Mouse (Mus musculus) liver, embryonic 16.5 days (tissue): ENCODE measurements around the gene Csgalnact2. TPM values are rescaled to one million over a fixed set of nuclear protein-coding genes. Genes with fewer than 3 reads are reported as not detected.

Experiments used
- ATAC-seq: fragments of 200-750 bp; cut with Nextera tagmentation; 2 replicates; pipeline ENCODE4 v1.8.0; 2017; ENCODE audit warnings: low read depth, mild to moderate bottlenecking, moderate number of reproducible peaks, moderate library complexity
- H3K27ac ChIP-seq: fragments of 300-500 bp; sonication (generic); 2 replicates; pipeline ENCODE4 v1.5.1; 2014; ENCODE audit warnings: mild to moderate bottlenecking, low read length
- H3K27me3 ChIP-seq: fragments of 300-500 bp; sonication (generic); 2 replicates; pipeline ENCODE4 v1.6.1; 2014; ENCODE audit warnings: low read depth, low read length, mixed read lengths; ENCODE audit not compliant: control insufficient read depth, insufficient read depth
- H3K36me3 ChIP-seq: fragments of 300-500 bp; sonication (generic); 2 replicates; pipeline ENCODE4 v1.6.1; 2014; ENCODE audit warnings: mild to moderate bottlenecking; ENCODE audit not compliant: control insufficient read depth, insufficient read depth
- H3K4me1 ChIP-seq: fragments of 300-500 bp; sonication (generic); 2 replicates; pipeline ENCODE4 v1.6.1; 2014; ENCODE audit warnings: low read depth, low read length, mixed read lengths; ENCODE audit not compliant: control insufficient read depth
- H3K4me2 ChIP-seq: fragments of 300-500 bp; sonication (generic); 2 replicates; pipeline ENCODE4 v1.6.1; 2014; ENCODE audit warnings: low read depth, low read length, mixed read lengths
- H3K4me3 ChIP-seq: fragments of 300-500 bp; sonication (generic); 2 replicates; pipeline ENCODE4 v1.5.1; 2014; ENCODE audit warnings: low read depth, mild to moderate bottlenecking, low read length
- H3K9ac ChIP-seq: fragments of 300-500 bp; sonication (generic); 2 replicates; pipeline ENCODE4 v1.6.1; 2014; ENCODE audit warnings: low read depth, low read length
- H3K9me3 ChIP-seq: fragments of 300-500 bp; sonication (generic); replicated peaks from 2 replicates; pipeline ENCODE4 v1.6.1; 2016; ENCODE audit warnings: low read length; ENCODE audit not compliant: control insufficient read depth
- WGBS: fragments of 180-500 bp; shearing (Covaris S2); extraction: QIAGEN DNeasy Blood & Tissue Kit; methylation state at CpG from one replicate; pipeline ENCODE4 v1.1.7; 2014; ENCODE audit not compliant: insufficient replicate concordance; 5-methylcytosine and 5-hydroxymethylcytosine counted together
- polyA plus RNA-seq: library from polyadenylated mRNA; unstranded; fragments of >200 nt; fragmentation: Nextera tagmentation; extraction: Ambion mirVana; gene quantifications from 2 replicates; pipeline ENCODE4 v1.2.1, GENCODE M21; 2015

Csgalnact2 gene
- polyA plus RNA-seq, 1 experiment from 2014 or later: 5.5 TPM

DNA sequence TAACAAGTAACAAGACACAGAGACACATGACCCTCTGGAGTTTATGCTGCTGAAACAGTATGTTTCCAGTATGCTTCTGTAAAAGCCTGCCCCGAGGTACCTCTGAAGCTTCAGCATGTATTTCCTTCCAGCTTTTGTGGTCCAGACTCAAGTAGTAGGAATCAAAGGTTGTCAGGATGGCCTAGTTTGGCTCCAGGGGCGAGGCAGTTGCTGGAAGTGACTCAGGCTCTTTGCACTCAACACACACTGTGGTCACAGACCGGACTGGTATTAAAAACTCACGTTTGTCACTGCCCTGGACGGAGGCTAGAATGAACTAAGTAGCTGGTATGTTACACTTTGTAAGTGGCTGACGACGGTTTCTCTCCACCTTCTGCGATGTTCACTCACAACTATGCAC is 12.0 kb upstream of the Csgalnact2 start:
- H3K27ac ChIP-seq: no peak overlapping the region
- 56% methylated on average over 8 of the region's 8 CpGs for whole genome bisulfite sequencing
- no peak overlapping the region for H3K4me2 ChIP-seq
- no peak overlapping the region for H3K4me3 ChIP-seq
- ATAC-seq: no peak
- no peaks in the 10 kb centered on the region for H3K27me3 ChIP-seq
- no peaks in the 10 kb centered on the region for H3K4me1 ChIP-seq
- H3K9me3 ChIP-seq: no peaks in the 10 kb centered on the region
- no peaks in the 10 kb centered on the region for H3K36me3 ChIP-seq
- no peak overlapping the region for H3K9ac ChIP-seq

- H3K9ac ChIP-seq: no peak overlapping the region
- WGBS: 70% methylated on average over 2 of the region's 2 CpGs
- H3K4me1 ChIP-seq: no peaks in the 10 kb centered on the region
- no peak overlapping the region for H3K27ac ChIP-seq
- H3K27me3 ChIP-seq: no peaks in the 10 kb centered on the region
- H3K4me2 ChIP-seq: no peak overlapping the region
- no peaks in the 10 kb centered on the region for H3K36me3 ChIP-seq
- H3K9me3 ChIP-seq: no peaks in the 10 kb centered on the region
- no peak for ATAC-seq
- no peak overlapping the region for H3K4me3 ChIP-seq
Measured at GRCm38 (mm10) chr6:118150538-118150937, 11.6 kb upstream of the Csgalnact2 start.

DNA sequence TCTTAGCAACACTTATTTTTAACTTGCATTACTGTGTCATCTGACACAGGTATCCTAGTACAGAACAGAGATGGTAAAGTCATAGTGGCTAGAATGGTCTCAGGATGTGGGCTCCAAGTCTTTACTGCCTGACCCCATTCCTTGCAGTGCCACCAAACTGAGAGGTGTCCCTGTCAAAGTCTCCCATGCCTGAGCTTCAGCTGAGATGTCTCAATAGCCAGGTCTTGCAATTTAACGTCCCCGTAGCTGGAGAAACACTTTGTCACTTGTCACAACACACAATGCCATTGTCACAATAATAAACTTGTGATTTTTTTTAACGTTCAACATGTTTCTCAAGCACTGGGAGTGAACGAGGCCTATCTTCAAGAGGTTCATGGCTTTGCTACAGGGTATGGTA is 11.2 kb upstream of the Csgalnact2 start:
- no peak overlapping the region for H3K9ac ChIP-seq
- 61% methylated on average over 4 of the region's 4 CpGs for WGBS

GRCm38 (mm10) chr6:118140961-118141360 is 2.0 kb upstream of the Csgalnact2 start:
- no peak overlapping the region for H3K9ac ChIP-seq
- no peaks in the 10 kb centered on the region for H3K36me3 ChIP-seq
- no peak overlapping the region for H3K27ac ChIP-seq
- no peak overlapping the region for H3K4me2 ChIP-seq
- no peak for ATAC-seq
- no peak overlapping the region for H3K4me3 ChIP-seq
- no peaks in the 10 kb centered on the region for H3K9me3 ChIP-seq
- H3K4me1 ChIP-seq: peaks cover 9% of the 10 kb centered on the region
- H3K27me3 ChIP-seq: no peaks in the 10 kb centered on the region
- 62% methylated on average over 6 of the region's 6 CpGs for WGBS

More for the DNA sequence above, 11.2 kb upstream of the Csgalnact2 start:
- Histone ChIP-seq H3K4me3 (no peak overlapping the region), H3K27ac (no peak overlapping the region), H3K4me2 (no peak overlapping the region), H3K4me1 (no peaks in the 10 kb centered on the region), H3K36me3 (no peaks in the 10 kb centered on the region), H3K9me3 (no peaks in the 10 kb centered on the region), H3K27me3 (no peaks in the 10 kb centered on the region)
- no peak for ATAC-seq

DNA sequence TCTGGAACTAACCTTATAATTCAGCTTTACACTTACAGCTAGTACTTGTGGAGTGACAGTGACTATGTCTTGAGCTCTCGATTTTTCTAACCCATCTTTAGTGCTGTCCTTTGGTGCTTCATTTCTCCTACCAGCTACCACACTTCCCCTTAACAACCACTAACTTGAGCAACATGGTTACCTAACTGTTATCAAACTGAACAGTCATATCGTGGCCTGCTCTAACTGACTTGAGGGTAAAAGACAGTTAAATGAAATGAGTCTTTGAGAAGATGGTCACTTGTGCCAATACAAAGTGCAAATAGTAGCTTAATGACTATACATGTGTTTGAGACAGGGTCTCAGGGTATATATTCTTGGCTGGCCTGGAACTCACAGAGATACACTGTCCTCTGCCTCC is 1.8 kb downstream of the Csgalnact2 start:
- no peak overlapping the region for H3K9ac ChIP-seq
- no peak for ATAC-seq
- peak overlapping the region; percentile 31; the same call in 1 of the 2 replicates for H3K27ac ChIP-seq
- no peaks in the 10 kb centered on the region for H3K9me3 ChIP-seq
- H3K4me1 ChIP-seq: peaks cover 9% of the 10 kb centered on the region
- H3K27me3 ChIP-seq: no peaks in the 10 kb centered on the region
- 7% methylated on average over 2 of the region's 2 CpGs for WGBS
- H3K4me2 ChIP-seq: peak overlapping the region; percentile 45; the same call in 1 of the 2 replicates
- no peak overlapping the region; the same call in 1 of the 2 replicates for H3K4me3 ChIP-seq
- no peaks in the 10 kb centered on the region for H3K36me3 ChIP-seq

- WGBS: 37% methylated on average over 1 of the region's 1 CpGs
- H3K27ac ChIP-seq: no peak overlapping the region
- H3K36me3 ChIP-seq: no peaks in the 10 kb centered on the region
- H3K4me1 ChIP-seq: peaks cover 12% of the 10 kb centered on the region
- H3K4me2 ChIP-seq: no peak overlapping the region
- no peak for ATAC-seq
- H3K27me3 ChIP-seq: no peaks in the 10 kb centered on the region
- H3K9me3 ChIP-seq: no peaks in the 10 kb centered on the region
- H3K4me3 ChIP-seq: no peak overlapping the region
- H3K9ac ChIP-seq: no peak overlapping the region
Measured at GRCm38 (mm10) chr6:118134461-118134860, 4.5 kb downstream of the Csgalnact2 start.

DNA sequence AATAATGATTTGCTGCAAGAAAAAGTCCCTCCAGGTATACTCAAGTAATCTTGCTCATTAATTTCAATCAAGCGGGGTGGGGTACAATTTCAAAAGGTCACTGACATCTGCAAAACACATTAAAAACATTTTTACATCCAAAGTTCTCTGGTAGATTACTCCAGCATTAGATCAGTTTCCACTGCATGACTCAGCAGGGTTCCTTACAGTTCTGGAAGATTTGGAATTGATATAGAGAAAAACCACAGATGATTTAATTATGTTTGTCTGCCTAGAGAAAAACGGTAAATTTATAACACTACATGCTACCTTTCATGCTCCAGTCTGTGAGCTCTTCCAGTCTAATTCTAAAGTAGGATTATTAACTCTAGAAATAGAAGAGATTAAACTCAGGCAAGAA is 8.9 kb downstream of the Csgalnact2 start:
- 44% methylated on average over 2 of the region's 2 CpGs for WGBS
- Histone ChIP-seq H3K4me2 (no peak overlapping the region), H3K36me3 (peaks cover 2% of the 10 kb centered on the region; the same call in 1 of the 2 replicates), H3K4me1 (peaks cover 13% of the 10 kb centered on the region), H3K27ac (no peak overlapping the region), H3K4me3 (no peak overlapping the region), H3K27me3 (no peaks in the 10 kb centered on the region), H3K9ac (no peak overlapping the region), H3K9me3 (no peaks in the 10 kb centered on the region)
- no peak for ATAC-seq

DNA sequence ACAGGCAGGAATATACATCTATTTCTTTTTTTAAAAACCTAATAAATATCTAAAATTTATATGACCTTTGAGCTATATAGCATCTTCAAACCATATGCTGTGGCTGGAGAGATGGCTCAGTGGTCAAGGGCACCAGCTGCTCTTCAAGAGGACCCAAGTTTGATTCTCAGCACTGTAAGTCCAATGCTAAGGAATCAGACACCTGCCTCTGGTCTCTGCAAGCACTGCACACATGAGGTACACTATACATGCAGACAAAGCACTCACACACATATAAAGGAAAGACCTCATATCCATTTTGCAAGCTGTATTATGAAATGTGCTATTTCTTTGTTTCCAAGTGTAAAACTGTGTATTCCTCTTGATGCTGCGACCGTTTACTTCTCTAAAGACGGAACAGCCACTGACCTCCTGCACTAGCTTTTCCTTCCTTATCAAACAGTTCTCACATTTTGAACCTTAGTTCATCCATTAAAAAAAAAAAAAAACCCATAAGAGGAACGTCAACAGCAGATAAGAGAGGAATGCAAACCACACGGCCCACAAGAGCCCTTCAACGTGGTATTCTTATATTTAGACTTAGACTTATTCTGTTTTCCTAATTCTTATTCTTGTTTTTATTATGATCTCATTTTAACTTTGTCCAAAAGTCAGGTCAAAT is 11.0 kb downstream of the Csgalnact2 start:
- Histone ChIP-seq H3K4me3 (no peak overlapping the region), H3K27ac (0 out of 2 replicates have a peak overlapping the region, but pooled peaks have one; percentile 50), H3K36me3 (peaks cover 7% of the 10 kb centered on the region), H3K9me3 (no peaks in the 10 kb centered on the region), H3K27me3 (no peaks in the 10 kb centered on the region), H3K4me2 (no peak overlapping the region), H3K9ac (no peak overlapping the region), H3K4me1 (peaks cover 13% of the 10 kb centered on the region)
- ATAC-seq: peak; percentile 55
- 5% methylated on average over 6 of the region's 6 CpGs for WGBS

- H3K27ac ChIP-seq: peak overlapping the region; percentile 24; the same call in 1 of the 2 replicates
- WGBS: 40% methylated on average over 7 of the region's 7 CpGs
- H3K4me3 ChIP-seq: no peak overlapping the region
- peaks cover 8% of the 10 kb centered on the region for H3K36me3 ChIP-seq
- H3K9ac ChIP-seq: no peak overlapping the region
- peaks cover 13% of the 10 kb centered on the region for H3K4me1 ChIP-seq
- no peak overlapping the region for H3K4me2 ChIP-seq
- no peaks in the 10 kb centered on the region for H3K9me3 ChIP-seq
- ATAC-seq: no peak
- no peaks in the 10 kb centered on the region for H3K27me3 ChIP-seq
Measured at GRCm38 (mm10) chr6:118127198-118127597, 11.7 kb downstream of the Csgalnact2 start.
